Mouse (Mus musculus) megakaryocyte, adult 5-6 weeks (primary cell): ENCODE results near the gene Phpt1. TPM values are rescaled to one million over a fixed set of nuclear protein-coding genes. Genes with fewer than 3 reads are reported as not detected.

Source experiments
- ATAC-seq: 2 replicates; pipeline ENCODE4 v1.8.0; 2016; ENCODE audit warnings: mild to moderate bottlenecking, inconsistent platforms; ENCODE audit not compliant: poor library complexity, severe bottlenecking
- total RNA-seq, 2 experiments: library from RNA; stranded (forward) in 1 of 2; stranded (reverse) in 1 of 2; fragments of 153-499, 151-499 nt in 1 of 2; fragments of 221-1000, 200-1000 nt in 1 of 2; gene quantifications; 2 replicates each; pipeline versions ENCODE4 v1.2.3 to v1.2.4; 2015 to 2017

Phpt1 gene
- total RNA-seq (2015) (12.7 and 15.1 TPM in 2 replicates), total RNA-seq (2017) (8.4 and 11.8 TPM in 2 replicates)

DNA sequence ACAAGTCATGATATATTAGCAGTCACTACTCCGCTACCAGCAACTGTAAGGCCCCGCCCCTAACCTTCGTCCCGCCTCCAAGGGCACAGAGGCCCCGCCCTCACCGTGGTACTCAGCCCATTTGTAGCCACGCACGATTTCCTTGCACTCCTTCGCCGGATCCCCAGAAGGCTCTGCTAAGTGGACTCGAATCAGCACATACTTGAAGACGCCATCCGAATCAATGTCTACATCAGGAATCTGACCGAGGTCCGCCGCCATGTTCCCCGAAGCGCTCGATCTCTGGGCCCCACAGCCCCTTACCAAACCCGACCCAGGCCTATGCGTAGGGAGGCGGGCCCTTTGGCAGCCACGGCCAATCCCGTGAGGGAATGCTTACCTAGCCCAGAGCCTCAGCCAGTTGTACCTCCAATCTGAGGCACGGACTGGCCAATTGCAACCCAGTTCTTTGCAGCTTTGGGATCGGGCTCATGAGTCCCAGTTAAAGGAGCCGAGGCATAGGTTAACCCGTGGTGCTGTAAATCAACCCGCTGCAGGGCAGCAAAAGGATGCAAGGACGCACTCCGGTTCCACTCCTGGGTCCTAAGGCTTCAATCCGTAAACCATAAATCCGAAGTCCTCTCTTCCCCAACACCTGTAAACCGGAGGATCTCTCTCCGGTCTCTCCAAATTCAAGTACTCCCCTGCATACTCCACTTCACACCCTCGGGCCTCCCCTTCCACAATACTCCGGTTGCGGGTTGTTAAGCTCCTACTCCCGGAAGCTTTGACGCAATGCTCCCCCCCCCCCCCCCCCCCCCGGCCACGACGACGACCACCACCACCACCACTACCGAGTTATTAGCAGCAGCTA, at the start of gene Phpt1, which contains the start of gene Mamdc4:
TSS of gene Phpt1 (minus strand) at position 646 of the 853 bp plus-strand sequence.
TSS of gene Mamdc4 (minus strand) at position 267 of the 853 bp plus-strand sequence.
- peak; percentile 93 for ATAC-seq

DNA sequence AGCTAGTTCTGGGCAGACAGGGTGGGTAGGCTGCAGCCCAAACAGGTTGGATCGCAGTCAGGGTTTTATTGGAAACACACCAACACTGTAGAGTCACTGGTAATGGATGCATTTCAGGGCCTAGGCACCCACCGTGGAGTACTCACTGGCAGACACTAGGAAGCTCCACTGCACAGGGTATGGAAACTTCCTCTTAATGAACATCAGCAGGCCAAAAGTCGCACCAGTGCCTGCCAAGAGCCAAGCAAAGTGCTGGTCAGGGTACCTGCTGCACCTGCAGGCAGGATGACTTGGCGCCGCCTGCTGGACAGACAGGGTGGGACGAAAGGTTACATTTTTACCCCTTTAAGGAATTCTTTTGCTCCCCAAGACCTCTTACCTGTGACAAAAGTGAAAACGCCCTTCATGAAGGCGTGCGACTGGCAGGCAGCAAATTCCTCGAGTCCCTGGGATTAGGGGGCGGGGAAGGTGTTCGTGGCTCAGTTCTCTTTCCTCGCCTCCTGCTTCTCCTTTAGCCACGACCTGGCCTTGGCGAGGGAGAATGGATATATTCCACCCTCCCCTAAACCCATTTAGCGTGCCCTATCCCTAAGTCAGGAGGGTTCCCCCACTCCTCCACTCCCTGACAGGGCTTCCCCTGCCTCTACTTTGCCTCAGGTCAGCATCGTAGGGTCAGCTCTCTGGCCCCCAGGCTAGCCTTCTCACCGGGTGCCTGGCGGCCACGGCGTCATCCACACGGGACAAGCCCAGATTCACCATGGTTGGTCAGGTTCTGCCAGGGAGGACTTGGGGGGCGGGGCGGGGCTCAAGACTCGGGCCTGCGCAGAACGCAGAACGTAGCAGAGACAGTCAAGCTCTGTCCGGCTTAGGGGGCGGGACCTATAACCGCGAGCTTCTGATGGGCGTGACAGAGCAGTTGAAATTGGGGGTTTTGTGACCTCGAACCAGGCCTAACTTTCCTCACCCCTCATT, 46.5 kb upstream of the Phpt1 start, which contains the start of gene Tmem141:
TSS of gene Tmem141 (minus strand) at position 777 of the 972 bp plus-strand sequence.
- ATAC-seq = peak; percentile 90

DNA sequence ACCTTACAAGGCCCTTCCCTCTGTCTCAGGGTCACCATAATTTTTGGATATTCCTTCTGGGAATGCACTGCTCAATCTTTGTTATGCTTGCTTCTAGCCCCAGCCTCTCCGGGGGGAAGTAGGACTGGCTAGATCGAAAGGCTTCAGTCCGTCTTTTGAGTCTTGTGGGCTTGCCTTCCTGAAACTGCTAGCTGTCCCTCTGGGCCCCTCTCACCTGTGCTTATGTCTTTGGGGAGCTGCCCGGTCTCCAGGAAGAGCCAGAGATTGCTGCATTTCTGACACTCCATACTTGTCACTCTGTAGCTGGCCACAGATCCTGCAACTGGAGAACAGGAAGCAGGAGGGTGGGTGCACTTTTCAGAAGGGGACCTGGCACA, 45.8 kb upstream of the Phpt1 start:
- no peak; the same call in 1 of the 2 replicates for ATAC-seq

DNA sequence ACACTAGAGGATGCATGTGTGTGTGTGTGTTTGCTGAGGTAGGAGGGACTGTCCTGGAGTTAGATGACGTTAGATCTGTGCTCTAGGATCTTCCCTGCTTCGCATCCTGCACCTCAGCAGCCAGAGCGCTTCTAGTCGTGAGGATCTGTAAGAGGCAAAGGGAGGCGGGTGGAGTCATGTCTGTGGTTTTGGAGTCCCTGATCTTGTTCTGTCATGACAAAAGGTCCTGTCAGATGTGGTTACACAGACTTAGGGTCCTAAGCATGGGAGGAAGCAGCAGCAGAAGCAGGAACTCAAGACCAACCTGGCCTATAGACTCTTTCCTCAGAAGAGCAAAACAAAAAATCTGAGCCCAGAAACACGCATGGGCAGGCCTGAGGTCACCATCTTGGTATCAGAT, 45.4 kb upstream of the Phpt1 start:
- no peak for ATAC-seq

DNA sequence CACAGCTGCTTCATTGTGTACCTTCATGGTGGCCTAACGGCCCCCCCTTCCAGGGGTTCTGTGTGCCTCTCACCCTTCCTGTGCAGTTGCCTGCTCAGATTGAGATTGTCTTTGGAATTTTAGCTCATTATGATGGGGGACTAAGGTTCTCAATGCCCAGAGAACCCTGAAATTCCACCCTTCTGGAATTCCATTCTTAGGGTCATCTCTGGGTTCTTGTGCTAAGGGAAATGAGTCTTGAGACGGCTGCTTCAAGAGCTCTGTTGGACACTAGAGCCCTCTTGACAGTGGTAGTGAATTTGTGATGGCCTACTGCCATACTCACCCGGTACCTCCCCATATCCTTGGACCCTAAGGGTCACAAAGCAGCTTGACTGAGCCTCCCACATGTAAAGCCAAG, 42.6 kb upstream of the Phpt1 start, which contains the start of gene Ccdc183:
TSS of gene Ccdc183 (minus strand) at position 101 of the 400 bp plus-strand sequence.
- ATAC-seq = no peak

DNA sequence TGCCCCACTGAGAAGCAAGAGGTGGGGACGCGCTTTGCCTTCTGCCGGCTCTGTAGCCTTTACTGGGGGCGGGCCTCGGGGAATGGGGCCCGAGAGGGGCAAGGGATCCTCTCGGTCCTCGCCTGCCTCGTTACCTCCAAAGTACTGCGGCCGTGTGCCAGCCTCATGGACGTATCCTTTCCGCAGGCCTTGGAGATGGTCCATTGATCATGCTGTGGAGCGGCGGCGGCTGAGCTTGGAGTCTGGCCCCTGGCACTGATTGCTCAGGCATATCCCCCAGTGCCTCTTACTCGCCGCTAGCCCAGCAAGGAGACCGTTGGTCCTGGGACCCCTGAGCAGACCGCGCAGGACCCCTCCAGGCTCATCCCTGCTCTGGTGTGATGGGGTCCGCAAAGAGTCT, 41.4 kb upstream of the Phpt1 start:
- no peak for ATAC-seq

DNA sequence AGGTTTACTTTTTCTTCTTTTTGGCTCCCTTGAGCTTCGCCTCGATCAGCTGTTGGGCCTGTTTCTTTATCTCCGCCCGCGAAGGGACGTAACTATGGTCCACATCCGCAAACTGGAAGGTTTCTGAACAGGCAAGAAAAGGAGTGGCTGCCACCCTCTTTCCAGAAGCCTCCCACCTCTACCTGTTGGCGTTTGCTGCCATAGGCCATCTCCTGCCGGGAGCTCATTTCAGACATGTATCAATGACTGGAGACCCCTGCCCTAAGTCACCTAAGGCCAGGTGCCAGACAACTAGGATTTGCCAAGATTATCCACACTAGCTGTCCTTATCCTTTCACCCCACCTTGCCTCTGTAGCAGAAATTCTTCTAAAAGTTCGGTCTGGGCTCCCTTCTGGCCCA, 33.6 kb upstream of the Phpt1 start:
- ATAC-seq = peak; percentile 43

DNA sequence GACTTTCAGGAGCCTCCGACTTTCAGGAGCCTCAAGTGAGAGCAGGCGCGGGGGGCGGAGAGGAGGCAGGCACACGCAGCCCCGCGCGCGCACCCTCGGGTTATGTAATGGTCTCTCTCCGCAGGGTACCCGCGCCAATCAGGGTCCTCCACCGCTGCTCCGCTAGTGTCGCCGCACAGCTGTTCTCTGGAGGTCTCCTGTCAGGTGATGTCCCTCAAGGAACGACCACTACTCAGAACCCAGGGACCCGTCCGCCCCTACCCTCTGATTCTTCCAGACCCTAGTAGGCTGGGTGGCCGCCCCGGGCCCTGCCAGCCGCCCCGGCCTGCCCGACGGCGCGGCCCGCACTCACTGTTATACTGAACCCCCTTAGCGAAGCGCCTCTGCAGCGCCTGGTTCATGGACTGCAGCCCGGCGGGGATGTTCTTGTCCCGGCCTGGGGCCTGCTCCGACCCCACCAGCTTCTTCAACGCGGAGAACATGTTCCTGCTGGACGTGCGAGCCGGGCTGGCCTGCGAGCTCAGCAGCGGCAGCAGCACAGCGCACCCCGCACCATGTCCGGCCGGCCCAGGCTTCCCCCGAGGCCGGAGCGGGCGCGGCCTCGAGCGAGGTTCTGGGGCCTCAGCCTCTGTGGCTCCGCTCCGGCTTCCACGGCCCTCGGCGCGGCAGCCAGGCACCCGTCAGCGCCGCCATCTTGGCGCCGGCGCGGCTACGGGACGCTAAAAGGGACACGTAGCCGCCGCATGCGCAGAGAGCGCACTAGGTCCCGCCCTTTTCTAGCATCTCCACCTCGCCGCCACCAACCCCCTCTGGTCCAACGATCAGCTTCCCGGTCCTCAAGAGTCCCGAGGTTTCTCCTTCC, 33.0 kb upstream of the Phpt1 start, which contains the start of gene Rabl6:
TSS of gene Rabl6 (minus strand) at position 761 of the 862 bp plus-strand sequence.
- peak; percentile 96 for ATAC-seq

DNA sequence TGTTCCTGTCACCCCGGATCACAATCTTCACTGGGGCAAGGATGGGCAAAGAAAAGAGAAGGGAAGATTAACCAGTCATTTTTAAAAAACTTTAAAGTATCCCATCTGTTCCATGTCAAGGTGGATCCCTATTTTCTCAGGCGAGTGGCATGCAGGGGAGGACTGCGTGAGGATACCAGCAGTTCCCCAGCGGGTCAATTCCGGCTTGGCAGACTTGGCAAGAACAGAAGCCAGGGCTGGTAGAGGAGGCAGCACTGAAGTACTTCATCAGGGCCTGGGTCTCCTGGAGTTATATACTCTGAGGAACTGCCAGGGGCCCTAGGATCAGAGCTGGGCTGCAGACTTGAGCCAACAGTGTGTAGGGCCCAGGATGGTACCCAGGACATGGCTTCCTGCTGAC, 27.5 kb upstream of the Phpt1 start:
- no peak for ATAC-seq

DNA sequence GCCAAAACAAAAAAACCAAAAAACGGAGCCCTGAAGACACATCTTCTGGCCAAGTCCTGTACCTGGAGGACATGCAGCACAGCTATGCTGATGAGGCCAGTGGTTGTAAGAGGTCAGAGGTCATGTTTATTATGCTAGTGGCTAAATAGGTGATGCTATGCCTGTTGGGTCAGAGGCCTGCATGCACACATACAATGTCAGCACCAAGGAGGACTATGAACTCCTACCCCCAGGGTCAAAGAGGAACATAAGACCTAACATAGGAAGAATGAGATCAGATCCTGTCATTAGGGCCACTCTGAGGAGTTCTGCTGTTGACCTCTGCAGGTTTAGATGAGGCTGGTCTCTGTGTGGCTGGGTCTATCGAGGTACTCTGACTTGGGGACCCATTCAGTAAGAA, 25.0 kb upstream of the Phpt1 start:
- no peak for ATAC-seq

DNA sequence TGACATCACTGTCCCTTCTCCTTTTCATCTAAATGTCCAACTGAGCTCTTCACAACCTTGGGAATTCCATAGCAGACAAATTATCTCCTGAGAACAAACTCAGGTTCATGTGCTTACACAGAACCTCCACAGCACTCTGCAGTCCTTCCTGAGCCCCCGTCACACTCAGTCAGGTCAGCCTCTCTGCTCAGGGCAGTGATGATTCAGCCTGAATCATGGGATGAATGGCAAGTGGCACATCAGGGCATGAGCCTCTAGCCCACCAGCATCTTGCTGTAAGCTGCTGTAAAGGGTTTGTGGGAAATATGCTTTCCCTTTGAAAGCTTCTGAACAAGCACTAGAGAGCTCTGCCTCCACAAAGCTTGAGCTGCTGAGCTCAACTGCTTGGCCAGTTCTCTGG, 23.7 kb upstream of the Phpt1 start:
- ATAC-seq = no peak

DNA sequence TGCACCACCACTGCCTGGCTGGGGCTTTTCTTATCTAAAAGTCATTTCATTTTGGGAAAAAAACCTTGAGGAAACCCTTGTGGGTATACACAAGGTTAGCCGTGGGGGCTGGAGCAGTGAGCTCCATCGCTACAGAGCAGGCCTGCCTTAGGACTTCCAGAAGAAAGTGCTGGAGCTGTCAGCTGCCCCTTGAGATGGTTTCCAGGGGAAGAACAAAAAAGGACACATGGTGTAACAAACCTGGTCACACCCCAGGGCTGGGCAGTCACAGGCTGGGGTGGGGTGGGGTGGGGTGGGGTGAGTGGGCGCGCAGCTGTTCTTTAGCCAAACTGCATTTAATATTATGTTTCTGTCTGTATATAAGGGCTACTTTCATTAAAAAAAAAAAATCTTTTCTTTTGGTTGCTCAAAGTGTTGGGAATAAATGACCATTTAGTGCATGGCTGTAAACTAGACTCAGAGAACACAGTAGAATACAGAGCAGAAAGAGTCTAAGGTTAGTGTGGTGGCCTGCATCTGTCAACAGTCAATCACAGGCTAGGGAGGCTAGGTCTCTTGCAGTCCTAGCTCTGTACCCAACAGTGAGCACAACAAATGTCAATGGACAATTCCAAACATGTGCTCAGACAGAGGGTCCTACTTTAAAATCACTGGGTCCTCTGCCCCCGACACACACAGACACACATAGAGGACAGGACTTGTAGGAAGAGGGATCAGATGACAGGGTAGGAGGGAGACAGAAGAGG, 21.9 kb upstream of the Phpt1 start:
- ATAC-seq = no peak

DNA sequence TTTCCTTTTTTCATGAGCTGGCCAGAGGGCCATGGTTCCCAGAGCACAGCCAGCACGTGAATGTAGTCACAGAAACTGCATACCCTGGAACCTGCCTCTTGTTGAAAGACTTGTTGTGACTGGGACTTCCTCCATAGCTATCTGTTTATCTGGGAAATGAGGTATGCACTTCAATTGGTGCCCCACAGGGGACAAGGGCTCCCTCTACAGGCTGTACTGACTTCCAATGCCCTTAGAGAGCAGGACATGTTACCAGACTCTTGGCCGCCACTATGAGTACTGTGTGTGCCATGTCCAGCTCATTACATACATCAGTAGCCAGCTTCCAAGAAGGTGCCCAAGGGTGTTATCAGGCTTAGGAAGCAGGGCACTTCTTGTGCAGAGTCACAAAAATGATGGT, 16.8 kb upstream of the Phpt1 start:
- ATAC-seq = 0 out of 2 replicates have a peak, but pooled peaks have one; percentile 51

DNA sequence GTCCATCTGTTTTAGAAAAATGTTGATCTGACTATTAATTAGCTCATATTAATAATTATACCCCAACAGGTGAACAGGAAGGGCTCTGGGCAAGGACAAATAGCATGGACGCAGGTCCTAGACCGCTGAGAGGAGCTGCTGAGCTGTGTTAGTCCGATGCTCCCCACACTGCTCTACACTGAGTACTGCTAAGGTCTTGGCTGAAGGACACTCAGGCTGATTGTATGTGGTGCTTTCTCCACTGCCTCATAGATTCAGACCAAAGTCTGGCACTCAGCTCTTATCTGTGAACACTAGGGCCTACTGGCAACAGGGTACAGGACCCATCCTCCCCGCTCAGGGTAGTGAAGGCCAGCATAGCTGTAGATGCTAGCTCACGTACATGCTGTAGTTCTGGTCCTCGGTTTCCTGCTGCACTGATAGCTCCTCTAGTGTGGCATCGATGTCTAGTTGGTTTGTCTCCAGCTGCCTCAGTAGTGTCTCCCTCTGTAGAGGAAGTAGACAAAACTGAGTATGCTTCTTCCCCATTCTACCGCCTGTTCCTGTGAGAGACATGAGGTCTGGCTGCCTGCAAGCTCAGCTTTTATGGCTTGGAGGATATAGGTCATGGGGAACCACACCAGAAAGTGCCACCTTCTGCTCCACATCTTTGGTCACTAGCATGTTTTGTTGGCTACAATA, 13.3 kb upstream of the Phpt1 start:
- no peak for ATAC-seq

DNA sequence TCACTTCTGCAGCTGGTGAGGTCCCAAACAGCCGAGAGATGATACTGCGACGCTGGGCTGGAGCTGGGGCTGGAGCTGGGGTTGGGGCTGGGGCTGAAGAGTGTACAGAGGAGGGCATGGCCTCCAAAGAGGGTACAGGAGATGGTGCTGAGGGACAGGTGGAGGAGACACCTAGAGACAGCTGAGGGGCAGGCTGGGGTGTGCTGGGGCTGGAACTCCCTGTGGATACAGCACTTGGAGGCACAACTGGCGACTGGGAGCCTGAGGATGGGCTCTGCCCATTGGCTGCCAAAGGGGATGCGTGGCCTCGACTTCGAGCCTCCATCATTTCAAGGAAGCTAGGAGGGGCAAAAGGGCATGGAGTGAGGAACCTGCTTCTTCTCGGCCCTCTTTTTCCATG, 12.3 kb upstream of the Phpt1 start:
- no peak for ATAC-seq

DNA sequence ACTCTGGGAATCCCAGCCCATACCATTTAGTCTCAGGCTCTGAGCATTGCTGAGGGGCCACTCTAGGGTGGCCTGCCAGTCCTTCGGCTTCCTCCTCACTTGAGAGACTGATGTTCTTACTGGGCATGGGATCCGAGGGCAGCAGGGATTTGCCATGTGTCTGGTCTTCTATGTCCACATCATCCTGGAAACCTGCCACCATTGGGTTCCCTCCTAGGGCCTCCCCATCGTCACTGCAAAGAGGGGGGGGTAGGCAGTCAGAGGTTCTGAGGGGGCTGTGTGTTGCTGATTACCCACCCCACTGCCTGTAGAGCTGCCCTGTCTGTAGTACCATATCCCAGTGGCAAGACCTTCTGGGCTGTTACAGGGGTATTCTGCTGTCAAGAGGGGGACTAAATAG, 10.6 kb upstream of the Phpt1 start:
- no peak for ATAC-seq

DNA sequence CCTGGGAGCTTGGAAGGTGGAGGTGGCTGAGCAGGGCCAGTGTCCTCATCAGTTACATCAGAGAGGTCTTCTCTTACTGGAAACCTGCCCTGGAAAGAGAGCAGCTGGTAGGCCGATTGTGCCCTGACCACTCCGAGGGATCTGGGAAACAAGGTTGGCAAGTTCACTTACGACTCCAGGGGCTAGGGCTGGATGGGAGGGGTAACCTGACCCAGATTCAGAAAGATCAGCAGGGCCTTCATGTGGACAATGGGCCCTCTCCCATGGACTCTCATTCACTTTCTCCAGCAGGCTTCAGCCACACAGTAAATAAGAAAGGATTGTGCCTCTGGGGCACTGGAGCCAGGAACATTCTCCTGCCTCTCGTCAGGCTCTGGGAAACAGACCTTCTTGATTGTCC, 9.8 kb upstream of the Phpt1 start:
- ATAC-seq = no peak

DNA sequence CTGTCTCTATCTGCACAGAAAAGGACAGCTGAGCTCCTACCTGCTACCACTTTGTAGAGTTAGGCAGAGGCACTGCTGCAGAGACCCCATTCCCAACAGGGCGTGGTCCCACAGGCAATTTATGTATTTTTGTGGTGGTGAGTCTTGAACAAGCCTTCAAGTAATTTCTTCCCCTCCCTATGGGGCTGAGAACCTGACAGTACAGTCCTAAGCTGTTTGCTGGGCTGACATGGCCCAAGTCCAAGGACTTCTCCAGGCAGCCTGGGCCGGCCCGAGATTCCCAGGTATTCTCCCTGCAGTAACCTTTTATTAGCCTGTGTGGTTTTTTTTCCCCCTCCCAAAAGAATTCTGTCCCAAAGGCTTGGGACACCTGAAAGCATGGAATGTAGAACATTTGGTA, 9.1 kb upstream of the Phpt1 start:
- no peak for ATAC-seq

DNA sequence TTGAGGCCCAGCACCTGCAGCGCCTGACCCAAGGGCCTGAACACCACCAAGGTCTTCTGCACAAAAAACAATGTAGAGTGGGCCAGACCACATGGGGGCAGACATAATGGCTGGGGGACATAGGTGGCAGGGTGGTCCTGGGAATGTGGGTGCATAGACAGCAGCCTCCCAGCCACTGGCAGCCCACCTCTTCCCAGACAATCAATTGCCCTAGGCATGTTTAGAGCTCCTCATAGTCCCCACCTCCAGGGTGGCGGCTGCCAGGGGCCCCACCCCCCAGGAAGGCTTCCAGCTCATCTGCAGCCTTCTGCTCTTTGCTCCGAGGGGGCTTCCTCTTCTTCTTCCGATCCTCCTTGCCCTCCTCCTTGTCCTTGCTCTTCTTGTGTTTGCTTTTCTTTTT, 8.5 kb upstream of the Phpt1 start:
- no peak for ATAC-seq
